Mouse (Mus musculus) neural tube, embryonic 13.5 days (tissue): ENCODE measurements around the gene Ptpn5. TPM values are rescaled to one million over a fixed set of nuclear protein-coding genes. Genes with fewer than 3 reads are reported as not detected.

Experiments used
- ATAC-seq: fragments of 200-750 bp; cut with Nextera tagmentation; 2 replicates; pipeline ENCODE4 v1.8.0; 2017; ENCODE audit warnings: low read depth, mild to moderate bottlenecking, moderate TSS enrichment, moderate library complexity
- H3K27ac ChIP-seq: fragments of 300-500 bp; sonication (generic); replicated peaks from 2 replicates; pipeline ENCODE4 v1.5.1; 2015; ENCODE audit warnings: moderate library complexity, mild to moderate bottlenecking, inconsistent platforms
- H3K27me3 ChIP-seq: fragments of 300-500 bp; sonication (generic); 2 replicates; pipeline ENCODE4 v1.6.1; 2015; ENCODE audit warnings: mild to moderate bottlenecking, inconsistent platforms
- H3K36me3 ChIP-seq: fragments of 300-500 bp; sonication (generic); 2 replicates; pipeline ENCODE4 v1.6.1; 2015; ENCODE audit warnings: mild to moderate bottlenecking, inconsistent platforms
- H3K4me1 ChIP-seq: fragments of 300-500 bp; sonication (generic); replicated peaks from 2 replicates; pipeline ENCODE4 v1.6.1; 2015; ENCODE audit warnings: inconsistent platforms
- H3K4me2 ChIP-seq: fragments of 300-500 bp; sonication (generic); 2 replicates; pipeline ENCODE4 v1.6.1; 2015; ENCODE audit warnings: inconsistent platforms, mild to moderate bottlenecking, moderate library complexity
- H3K4me3 ChIP-seq: fragments of 300-500 bp; sonication (generic); 2 replicates; pipeline ENCODE4 v1.5.1; 2015; ENCODE audit warnings: mild to moderate bottlenecking, inconsistent platforms
- H3K9ac ChIP-seq: fragments of 300-500 bp; sonication (generic); 2 replicates; pipeline ENCODE4 v1.6.1; 2015; ENCODE audit warnings: moderate library complexity, mild to moderate bottlenecking, inconsistent platforms
- H3K9me3 ChIP-seq: fragments of 300-500 bp; sonication (generic); 2 replicates; pipeline ENCODE4 v1.6.1; 2016; ENCODE audit warnings: inconsistent platforms
- WGBS: fragments of 180-500 bp; shearing (Covaris S2); methylation state at CpG from one replicate; pipeline ENCODE4 v1.1.7; 2015; 5-methylcytosine and 5-hydroxymethylcytosine counted together
- polyA plus RNA-seq: library from polyadenylated mRNA; unstranded; fragments of >200 nt; fragmentation: Nextera tagmentation; extraction: Ambion mirVana; gene quantifications from 2 replicates; pipeline ENCODE4 v1.2.1, GENCODE M21; 2015

Ptpn5 gene
- polyA plus RNA-seq, 1 experiment from 2014 or later: 100 TPM

DNA sequence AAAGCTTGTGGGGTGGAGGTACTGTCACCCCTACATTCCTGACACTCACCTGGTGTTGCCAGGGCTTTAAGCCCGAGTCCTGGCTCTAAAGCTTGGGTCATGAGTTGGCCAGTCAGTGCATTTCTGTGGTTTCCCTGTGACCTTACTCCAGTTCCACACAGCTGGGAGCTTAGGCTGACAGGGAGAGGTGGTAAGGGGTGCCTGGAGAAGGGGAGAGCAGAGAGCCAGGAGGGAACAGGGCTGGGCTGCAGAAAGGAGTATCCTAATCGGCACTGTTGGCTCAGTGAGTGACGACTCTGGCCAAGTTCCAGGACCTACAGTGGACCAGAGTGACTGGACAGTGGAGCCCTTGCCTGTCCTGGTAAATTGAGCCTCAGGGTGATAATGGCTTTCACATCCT lies 81.2 kb downstream of the Ptpn5 start:
- H3K4me3 ChIP-seq: peak overlapping the region; percentile 1; the same call in 1 of the 2 replicates
- peak overlapping the region; percentile 39 for H3K27ac ChIP-seq
- no peak for ATAC-seq
- H3K4me2 ChIP-seq: peak overlapping the region; percentile 83
- no peaks in the 10 kb centered on the region for H3K9me3 ChIP-seq
- H3K27me3 ChIP-seq: peaks cover 6% of the 10 kb centered on the region; the same call in 1 of the 2 replicates
- H3K4me1 ChIP-seq: peaks cover 27% of the 10 kb centered on the region
- peaks cover 17% of the 10 kb centered on the region for H3K36me3 ChIP-seq
- peak overlapping the region; percentile 89; the same call in 1 of the 2 replicates for H3K9ac ChIP-seq
- WGBS: 48% methylated on average over 3 of the region's 3 CpGs

DNA sequence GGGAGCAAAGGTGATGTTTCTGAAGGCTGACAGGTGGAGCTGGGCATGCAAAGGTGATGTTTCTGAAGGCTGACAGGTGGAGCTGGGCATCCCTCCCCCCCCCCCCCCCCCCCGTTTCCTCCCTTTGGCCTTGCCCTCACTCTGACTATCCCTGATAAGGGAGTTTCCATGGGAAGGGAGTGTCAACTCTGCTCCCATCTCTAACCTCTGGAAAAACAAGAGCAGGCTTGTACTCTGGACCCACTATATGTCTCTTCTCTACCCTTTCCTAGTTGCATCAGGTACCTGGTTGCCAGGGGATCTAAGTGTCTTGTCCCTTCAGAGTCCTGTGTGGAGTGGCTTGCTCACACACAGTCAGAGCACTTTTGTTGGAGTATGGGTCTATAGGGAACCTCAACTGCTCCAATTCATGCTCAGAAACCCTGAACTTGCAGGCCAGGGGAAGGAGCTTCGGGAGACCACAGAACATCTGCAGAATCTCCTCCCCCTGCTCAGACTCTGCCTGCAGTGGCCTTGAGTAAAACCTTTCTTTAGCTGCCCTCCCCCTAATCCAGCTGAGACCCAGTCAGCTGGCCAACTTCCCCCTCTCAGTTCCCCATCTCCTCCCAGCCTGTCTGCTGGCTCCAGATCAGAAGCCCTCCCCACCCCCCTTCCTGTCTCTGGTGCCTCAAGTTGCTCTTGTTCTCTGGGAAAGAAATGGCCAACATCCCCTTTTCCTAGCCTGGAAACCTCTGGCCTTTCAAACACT lies 81.9 kb downstream of the Ptpn5 start:
- Histone ChIP-seq H3K4me3 (peak overlapping the region; percentile 85), H3K27ac (peak overlapping the region; percentile 98), H3K27me3 (peaks cover 6% of the 10 kb centered on the region; the same call in 1 of the 2 replicates), H3K9ac (peak overlapping the region; percentile 89), H3K9me3 (no peaks in the 10 kb centered on the region), H3K4me1 (peaks cover 27% of the 10 kb centered on the region), H3K4me2 (peak overlapping the region; percentile 83), H3K36me3 (peaks cover 17% of the 10 kb centered on the region)
- ATAC-seq: no peak
- 13% methylated on average over 1 of the region's 2 CpGs for WGBS

DNA sequence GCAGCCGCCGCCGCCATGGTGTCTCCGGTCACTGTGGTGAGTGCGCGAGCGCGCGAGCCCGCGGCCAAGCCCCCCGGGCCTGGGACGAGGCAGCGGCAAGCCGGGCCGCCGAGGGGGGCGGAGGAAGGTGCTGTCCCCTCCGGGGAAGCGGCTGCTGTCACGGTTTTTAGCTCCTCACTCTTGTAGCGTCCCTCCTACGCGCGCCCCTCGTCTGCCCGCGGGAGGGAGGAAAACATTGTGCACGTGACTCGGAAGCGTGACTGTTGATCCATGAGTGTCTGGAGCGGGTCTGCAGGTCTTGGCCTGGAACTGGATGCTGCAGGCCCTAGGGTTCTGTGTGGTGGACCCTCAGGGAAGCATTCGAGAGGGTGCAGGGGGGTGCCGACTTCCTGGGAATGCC lies 82.7 kb downstream of the Ptpn5 start:
- peak; percentile 77 for ATAC-seq
- Histone ChIP-seq H3K9me3 (no peaks in the 10 kb centered on the region), H3K27ac (peak overlapping the region; percentile 98), H3K4me3 (peak overlapping the region; percentile 85), H3K9ac (peak overlapping the region; percentile 89), H3K27me3 (peaks cover 6% of the 10 kb centered on the region; the same call in 1 of the 2 replicates), H3K36me3 (peaks cover 17% of the 10 kb centered on the region), H3K4me1 (peaks cover 27% of the 10 kb centered on the region), H3K4me2 (peak overlapping the region; percentile 83)
- 0% methylated on average over 31 of the region's 34 CpGs for WGBS

DNA sequence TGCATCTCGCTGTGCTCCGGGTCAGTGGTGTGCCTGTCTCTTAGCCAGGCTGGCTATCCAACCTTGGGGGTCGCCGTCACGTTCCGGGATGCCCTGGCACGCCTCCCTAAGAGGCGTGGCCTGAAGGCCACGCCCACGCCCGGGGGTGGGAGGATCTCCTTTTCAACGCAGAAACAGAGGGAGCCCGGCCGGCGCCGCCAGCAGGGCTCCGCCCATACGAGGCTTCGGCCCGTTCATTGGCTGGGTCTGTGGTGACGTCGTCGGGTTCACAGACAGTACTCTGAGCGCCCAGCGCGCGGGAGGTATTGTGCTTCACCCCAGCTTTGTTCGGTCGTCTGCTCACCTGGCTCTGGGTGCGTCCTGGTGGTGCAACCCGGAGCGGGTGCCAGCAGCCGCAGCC lies 83.1 kb downstream of the Ptpn5 start, which contains the start of gene Tmem86a:
TSS of gene Tmem86a (plus strand) at position 236 of the 400 bp plus-strand sequence.
- under 1% methylated on average over 30 of the region's 33 CpGs for WGBS
- ATAC-seq: peak; percentile 99

DNA sequence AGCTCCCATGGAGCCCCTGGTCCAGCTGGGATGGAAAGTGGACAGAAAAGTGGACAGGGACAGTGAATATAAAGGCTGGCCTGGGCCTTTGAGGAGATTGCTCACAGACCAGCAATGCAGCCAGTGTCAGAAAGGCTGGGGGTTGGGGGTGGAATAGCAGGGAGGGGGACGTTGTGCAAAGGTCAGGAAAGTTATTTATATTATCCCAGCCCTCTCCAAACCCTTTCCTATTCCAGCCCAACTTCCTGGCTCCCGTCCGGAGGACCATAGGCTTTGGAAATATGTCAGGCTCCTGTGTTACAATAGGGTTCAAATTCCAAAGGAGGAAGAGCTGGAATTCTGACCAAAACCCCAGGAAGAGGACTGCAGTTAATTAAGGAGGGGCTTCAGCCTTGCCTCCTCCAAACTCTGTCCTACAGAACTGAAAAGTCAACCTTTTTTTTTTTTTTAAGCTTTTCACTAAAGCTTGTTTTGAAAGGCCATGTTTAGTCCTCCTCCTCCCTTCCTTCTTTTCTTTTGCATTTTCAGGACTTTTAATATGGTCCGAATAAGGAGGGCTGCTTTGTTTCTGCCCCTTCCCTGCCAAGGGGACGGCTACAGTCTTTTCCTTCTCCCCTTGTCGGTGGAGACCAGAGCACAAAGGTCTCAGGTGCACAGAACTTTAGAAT lies 90.5 kb downstream of the Ptpn5 start:
- Histone ChIP-seq H3K27ac (0 out of 2 replicates have a peak overlapping the region, but pooled peaks have one; percentile 46), H3K4me1 (peaks cover 7% of the 10 kb centered on the region), H3K4me2 (no peak overlapping the region), H3K4me3 (no peak overlapping the region), H3K36me3 (no peaks in the 10 kb centered on the region), H3K9ac (0 out of 2 replicates have a peak overlapping the region, but pooled peaks have one; percentile 17), H3K27me3 (peaks cover 5% of the 10 kb centered on the region; the same call in 1 of the 2 replicates), H3K9me3 (no peaks in the 10 kb centered on the region)
- 48% methylated on average over 6 of the region's 6 CpGs for whole genome bisulfite sequencing
- no peak for ATAC-seq

More for the DNA sequence above, 83.1 kb downstream of the Ptpn5 start, which contains the start of gene Tmem86a:
- Histone ChIP-seq H3K27me3 (peaks cover 6% of the 10 kb centered on the region; the same call in 1 of the 2 replicates), H3K4me1 (peaks cover 27% of the 10 kb centered on the region), H3K9me3 (no peaks in the 10 kb centered on the region), H3K9ac (peak within 1 kb of the TSS; percentile 89), H3K4me3 (peak within 1 kb of the TSS; percentile 85), H3K36me3 (peaks cover 17% of the 10 kb centered on the region), H3K4me2 (peak within 1 kb of the TSS; percentile 83), H3K27ac (peak within 1 kb of the TSS; percentile 98)

DNA sequence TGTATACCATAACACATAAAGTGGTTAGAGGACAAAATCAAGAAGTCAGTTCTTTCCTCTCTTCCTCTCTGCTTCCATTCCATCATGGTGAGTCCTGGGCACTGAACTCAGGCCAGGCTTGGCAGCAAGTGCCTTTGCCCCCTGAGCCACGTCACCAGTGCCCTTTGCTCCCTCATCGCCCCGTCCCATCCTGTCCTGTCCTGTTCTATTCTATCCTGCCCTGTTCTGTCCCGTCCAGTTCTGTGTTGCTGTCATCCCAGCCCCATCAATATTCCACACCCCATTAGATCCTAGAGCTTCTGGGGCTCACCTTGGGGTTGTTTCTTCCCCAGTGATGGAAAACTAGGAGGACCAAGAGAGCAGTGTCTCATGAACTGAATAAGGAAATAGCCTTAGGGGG lies 91.4 kb downstream of the Ptpn5 start:
- H3K9ac ChIP-seq: no peak overlapping the region
- WGBS: 77% methylated on average over 4 of the region's 4 CpGs
- ATAC-seq: no peak
- no peak overlapping the region for H3K4me2 ChIP-seq
- no peak overlapping the region for H3K27ac ChIP-seq
- no peaks in the 10 kb centered on the region for H3K9me3 ChIP-seq
- no peaks in the 10 kb centered on the region for H3K36me3 ChIP-seq
- H3K27me3 ChIP-seq: no peaks in the 10 kb centered on the region
- no peak overlapping the region for H3K4me3 ChIP-seq
- H3K4me1 ChIP-seq: peaks cover 7% of the 10 kb centered on the region

DNA sequence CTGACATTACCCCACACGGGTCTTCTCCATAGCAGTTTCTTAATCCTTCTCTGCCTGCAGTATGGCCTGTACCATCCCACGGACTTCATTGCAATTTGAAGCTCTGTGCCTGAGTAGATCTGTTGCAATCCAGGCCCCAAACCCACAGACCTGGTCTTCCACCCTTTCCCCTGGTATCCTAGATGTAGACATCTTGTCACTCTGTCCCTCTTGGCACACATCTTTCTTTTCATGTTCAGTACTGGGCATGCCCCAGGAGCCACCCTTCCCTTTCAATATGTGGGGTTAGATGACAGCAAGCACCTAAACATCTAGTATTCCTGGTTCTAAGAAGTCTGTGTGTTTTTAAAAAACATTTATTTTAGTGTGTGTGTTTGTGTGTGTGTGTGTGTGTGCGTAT lies 91.8 kb downstream of the Ptpn5 start:
- H3K4me2 ChIP-seq: no peak overlapping the region
- H3K4me1 ChIP-seq: peaks cover 7% of the 10 kb centered on the region
- no peaks in the 10 kb centered on the region for H3K9me3 ChIP-seq
- H3K27me3 ChIP-seq: no peaks in the 10 kb centered on the region
- no peak overlapping the region for H3K4me3 ChIP-seq
- H3K9ac ChIP-seq: no peak overlapping the region
- 94% methylated on average over 3 of the region's 3 CpGs for WGBS
- no peak for ATAC-seq
- no peaks in the 10 kb centered on the region for H3K36me3 ChIP-seq
- no peak overlapping the region for H3K27ac ChIP-seq

DNA sequence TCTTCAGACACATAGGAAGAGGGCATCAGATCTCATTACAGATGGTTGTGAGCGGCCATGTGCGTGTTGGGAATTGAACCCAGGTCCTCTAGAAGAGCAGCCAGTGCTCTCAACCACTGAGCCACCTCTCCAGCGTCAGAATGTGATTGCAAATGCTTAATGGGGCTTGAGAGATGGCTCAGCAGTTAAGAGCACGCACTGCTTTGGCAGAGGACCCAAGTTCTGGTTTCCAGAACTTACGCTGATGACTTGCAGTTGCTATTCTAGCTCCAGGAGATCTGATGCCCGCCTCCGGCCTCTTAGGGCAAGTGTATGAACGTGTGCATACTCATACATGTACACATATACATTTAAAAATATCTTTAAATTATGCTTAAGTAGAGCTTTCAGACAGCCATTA lies 98.1 kb downstream of the Ptpn5 start:
- Histone ChIP-seq H3K27me3 (no peaks in the 10 kb centered on the region), H3K4me2 (no peak overlapping the region), H3K4me3 (no peak overlapping the region), H3K9ac (no peak overlapping the region), H3K27ac (no peak overlapping the region), H3K9me3 (no peaks in the 10 kb centered on the region), H3K4me1 (no peaks in the 10 kb centered on the region), H3K36me3 (no peaks in the 10 kb centered on the region)
- ATAC-seq: no peak
- 81% methylated on average over 8 of the region's 8 CpGs for WGBS

DNA sequence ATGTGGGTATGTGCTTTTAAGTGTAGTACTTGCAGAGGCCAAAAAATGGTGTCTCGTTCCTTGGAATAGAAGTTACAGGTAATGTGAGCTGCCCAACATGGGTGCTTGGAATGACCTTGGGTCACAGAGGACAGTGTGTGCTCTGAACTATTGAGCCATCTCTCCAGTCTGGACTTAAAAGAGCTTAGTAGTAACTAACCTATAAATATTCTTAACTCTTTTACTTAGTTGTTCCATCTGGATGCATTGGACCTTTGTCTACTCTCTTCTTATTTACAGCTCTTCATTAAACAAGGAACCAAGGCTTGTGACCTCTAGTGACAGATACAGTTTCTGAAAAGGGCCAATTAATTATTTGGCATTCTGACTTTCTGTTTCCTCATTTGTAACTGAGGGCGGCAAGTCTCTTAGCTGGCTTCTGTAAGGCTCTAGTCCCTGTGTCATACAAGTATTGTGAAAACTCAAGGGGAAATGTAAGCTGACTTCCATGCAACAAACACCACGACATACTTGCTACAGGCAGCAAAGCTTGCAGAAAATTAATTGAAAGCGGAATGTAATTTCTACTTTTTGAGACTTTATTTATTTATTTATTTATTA lies 98.6 kb downstream of the Ptpn5 start:
- Histone ChIP-seq H3K4me3 (no peak overlapping the region), H3K9ac (no peak overlapping the region), H3K27ac (no peak overlapping the region), H3K27me3 (no peaks in the 10 kb centered on the region), H3K4me2 (no peak overlapping the region), H3K4me1 (no peaks in the 10 kb centered on the region), H3K36me3 (no peaks in the 10 kb centered on the region), H3K9me3 (no peaks in the 10 kb centered on the region)
- 88% methylated on average over 4 of the region's 4 CpGs for whole genome bisulfite sequencing
- no peak for ATAC-seq

DNA sequence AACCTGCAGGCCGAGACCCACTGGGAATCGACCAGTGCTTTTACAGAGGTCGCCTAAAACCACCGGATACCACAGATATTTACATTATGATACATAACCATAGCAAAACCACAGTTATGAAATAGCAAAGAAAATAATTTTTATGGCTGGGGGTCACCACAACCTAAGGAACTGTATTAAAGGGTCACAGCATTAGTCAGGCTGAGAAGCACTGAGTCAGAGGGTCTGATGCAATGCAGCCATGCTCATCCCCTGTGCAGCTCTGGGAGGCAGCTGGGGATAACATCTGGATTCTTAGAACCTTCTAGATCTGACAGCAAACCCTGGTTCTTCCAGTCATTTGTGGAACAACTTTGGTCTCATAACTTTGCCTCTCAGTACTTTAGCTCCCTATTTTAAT lies 102.1 kb downstream of the Ptpn5 start:
- H3K27ac ChIP-seq: no peak overlapping the region
- H3K4me3 ChIP-seq: no peak overlapping the region
- no peaks in the 10 kb centered on the region for H3K9me3 ChIP-seq
- ATAC-seq: no peak
- no peaks in the 10 kb centered on the region for H3K36me3 ChIP-seq
- no peaks in the 10 kb centered on the region for H3K4me1 ChIP-seq
- no peak overlapping the region for H3K9ac ChIP-seq
- H3K4me2 ChIP-seq: no peak overlapping the region
- 85% methylated on average over 4 of the region's 4 CpGs for WGBS
- H3K27me3 ChIP-seq: no peaks in the 10 kb centered on the region

DNA sequence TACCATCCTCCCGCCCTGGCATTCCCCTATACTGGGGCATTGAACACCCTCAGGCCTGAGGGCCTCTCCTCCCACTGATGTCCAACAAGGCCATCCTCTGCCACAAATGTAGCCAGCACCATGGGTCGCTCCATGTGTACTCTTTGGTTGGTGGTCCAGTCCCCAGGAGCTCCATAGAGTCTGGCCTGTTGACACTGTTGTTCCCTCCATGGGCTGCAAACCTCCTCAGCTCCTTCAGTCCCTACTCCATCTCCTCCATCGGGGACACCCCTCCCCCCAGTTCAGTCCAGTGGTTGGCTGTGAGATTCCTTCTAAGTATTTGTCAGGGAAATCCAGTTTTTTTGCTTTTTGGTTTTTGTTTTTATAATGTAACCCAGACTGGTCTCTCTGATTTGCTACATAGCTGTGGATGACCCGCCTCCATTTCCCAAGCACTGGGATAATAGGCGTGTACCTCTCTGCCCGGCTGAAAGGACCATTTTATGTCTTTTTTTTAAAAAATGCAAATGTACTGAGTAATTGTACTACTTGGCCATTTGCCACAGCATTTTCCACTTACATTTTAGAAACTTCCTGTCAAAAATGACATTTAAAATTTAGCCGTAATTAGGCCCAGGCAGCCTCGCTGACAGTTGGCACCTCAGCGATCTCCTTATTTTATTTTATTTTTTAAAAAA lies 102.8 kb downstream of the Ptpn5 start:
- H3K9me3 ChIP-seq: no peaks in the 10 kb centered on the region
- no peak overlapping the region for H3K27ac ChIP-seq
- H3K4me2 ChIP-seq: no peak overlapping the region
- ATAC-seq: no peak
- H3K36me3 ChIP-seq: no peaks in the 10 kb centered on the region
- WGBS: 75% methylated on average over 9 of the region's 9 CpGs
- no peaks in the 10 kb centered on the region for H3K27me3 ChIP-seq
- H3K4me1 ChIP-seq: no peaks in the 10 kb centered on the region
- H3K4me3 ChIP-seq: no peak overlapping the region
- no peak overlapping the region for H3K9ac ChIP-seq
